Mouse (Mus musculus) R1 (cell line): ENCODE measurements at regions not wholly inside any gene's neighbourhood (a gene's known extent, or its start where the extent isn't known, plus 50 kb on each side); places are given as distances from the start of the nearest gene placed in this dataset.
A peak's percentile ranks its signal among the peaks of the same experiment; 100 is the strongest.

Experiments
- DNase-seq: peaks from one replicate; pipeline ENCODE4 v3.0.0-alpha.2; 2018; ENCODE audit warnings: low read depth, low spot score

DNA sequence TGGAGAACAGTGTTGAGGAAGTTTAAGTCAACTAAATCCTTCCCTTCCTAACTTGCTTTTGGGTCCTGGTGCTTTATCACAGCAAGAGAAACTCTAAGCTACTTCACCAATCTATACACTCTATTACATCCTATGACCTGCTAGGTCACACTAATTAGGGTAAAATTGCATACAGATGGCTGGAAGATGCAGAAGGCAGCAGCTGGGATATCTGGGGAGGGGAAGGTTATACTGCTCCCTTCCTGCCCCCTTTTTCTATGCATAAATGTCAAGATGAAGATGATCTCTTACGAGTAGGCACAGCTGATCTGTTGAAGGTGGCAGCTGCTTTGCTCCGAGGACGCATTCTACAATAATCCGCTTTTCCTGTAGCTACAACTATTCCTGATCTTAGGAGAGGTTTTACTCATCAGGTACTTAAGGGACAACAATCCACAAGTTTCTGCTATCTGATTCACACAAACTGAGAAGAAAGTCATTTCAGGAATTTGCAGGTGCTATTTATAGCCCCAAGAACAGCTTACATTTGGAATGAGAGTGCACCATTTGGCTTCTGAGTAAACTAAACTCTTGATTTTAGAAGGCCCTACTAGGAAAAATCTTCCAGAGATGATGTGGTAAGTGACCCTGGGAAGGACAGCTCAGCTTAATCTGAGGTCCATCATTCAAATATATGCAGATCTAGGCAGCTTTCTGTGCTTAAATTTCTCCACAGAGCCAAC lies 146.3 kb upstream of the Krr1 start:
- DNase-seq: no peak

DNA sequence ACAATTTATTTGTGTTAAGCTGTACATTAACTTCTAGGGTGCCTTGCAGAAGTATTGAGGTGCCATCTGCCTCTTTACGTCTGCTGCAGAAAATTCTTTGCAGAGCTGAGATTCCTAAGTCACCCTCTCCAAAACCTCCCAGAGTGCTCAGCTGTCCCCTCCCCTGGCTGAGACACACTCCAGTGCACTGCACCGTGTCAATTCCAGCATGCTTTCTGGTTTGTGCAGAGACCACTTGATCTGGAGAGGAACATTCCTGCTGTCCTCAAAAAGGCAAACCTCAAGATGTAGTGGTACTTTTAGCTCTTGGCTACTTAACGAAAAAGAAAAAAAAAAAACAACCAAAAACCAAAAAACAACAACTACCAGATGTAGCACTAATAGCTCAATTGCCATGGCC lies 145.2 kb upstream of the Krr1 start:
- DNase-seq: no peak

DNA sequence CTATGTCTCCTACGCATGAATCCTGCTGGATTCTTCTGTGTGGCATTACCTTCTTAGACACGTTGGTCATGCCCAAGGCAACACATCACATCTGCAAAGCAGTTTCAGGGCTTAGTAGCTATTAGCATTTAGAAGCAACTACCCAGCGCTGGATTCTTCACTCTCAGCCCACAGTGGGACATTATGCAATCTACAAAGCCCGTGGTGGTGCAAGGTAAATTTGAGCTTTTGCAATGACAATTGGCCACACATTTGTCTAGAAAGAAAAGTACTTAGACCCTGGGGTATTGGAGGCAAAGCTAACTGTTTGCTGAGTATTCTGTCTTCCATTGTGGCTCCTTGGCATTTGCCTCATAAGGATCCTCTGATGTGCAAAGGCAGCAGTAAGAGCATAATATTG lies 144.5 kb upstream of the Krr1 start:
- no peak for DNase-seq

DNA sequence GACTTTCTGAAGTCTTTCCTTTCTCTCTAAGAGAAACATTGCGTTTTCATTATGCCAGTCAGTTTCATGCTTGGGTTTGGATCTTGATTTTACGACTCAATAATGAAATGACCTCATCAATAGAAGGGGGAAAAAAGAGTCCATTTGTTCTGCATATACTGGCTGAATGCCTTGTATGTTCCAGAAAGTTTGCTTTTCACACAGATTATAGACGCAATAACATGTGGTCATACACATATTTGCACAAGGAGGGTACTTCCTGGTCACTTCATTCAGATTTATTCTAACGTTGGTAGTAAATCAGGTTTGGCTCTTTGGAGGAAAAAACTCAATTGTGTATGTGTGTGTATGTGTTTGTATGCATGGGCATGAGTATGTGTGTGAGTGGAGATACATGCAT lies 143.9 kb upstream of the Krr1 start:
- no peak for DNase-seq

DNA sequence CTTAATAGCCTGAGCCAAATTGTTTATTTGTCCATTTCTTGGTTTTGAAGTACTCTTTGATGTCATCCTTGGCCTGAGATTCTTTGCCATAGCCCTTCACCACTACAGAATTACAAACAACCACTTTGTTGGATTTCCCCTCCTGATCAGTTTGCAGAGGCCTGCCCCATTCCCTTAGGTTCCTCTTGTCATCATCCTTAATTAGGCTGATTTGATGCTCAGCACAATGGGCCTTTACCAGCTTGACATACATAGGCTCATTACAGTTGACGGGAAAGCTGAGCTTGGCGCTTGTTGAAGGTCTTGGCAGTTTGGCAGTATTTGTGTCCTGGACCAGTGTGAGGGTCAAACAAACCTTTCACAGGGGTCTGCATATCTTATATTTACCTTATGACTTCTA lies 143.2 kb upstream of the Krr1 start:
- DNase-seq: no peak

DNA sequence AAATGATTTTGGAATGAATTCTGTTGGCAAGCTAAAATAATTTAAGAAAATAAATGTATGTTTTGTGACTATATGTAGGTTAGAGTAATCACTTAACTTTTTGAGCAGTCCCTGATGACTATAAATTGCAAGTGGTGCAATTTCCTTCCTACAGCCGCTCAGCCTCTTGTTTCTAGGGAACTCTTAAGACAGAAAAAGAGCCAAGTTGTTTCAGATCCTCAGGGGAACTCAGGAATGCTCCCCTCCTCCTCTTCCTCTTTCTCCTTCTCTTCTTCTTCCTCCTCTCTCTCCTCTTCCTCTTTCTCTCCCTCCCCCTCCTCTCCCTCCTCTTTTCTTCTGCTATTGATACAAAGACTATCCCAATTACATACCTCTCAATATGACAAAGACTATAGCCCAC lies 141.4 kb upstream of the Krr1 start:
- DNase-seq: no peak

DNA sequence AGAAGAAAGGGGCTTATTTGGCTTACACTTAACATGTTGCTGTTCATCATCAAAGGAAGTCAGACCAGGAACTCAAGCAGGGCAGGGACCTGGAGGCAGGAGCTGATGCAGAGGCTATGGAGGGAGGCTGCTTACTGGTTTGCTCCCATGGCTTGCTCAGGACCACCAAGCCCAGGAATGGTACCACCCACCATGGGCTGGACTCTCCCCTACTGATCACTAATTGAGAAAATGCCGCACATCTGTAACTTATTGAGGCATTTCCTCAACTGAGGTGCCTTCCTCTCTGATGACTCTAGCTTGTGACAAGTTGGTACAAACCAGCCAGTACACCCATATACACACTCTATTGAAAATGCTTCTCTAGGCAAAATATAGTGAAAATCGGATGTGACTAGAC lies 138.9 kb upstream of the Krr1 start:
- no peak for DNase-seq

DNA sequence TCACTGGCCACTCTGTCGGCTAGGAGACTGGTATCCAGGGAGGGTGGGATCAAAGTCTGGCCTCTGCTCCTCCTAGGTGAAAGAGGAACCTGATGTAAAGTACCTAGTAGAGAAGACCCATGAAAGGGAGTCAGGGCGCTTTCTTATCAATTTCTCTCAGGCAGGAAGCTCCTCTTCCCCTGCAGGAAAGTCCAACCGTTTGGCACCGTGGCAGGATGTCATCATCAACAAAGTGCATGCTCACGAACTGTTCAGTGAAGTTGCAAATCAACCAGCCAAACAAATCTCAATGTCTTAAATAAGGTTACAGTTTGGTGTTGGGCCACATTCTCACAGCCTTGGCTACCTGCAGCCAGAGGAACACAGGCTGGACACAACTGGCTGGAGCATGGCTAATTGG lies 138.2 kb upstream of the Krr1 start:
- no peak for DNase-seq

DNA sequence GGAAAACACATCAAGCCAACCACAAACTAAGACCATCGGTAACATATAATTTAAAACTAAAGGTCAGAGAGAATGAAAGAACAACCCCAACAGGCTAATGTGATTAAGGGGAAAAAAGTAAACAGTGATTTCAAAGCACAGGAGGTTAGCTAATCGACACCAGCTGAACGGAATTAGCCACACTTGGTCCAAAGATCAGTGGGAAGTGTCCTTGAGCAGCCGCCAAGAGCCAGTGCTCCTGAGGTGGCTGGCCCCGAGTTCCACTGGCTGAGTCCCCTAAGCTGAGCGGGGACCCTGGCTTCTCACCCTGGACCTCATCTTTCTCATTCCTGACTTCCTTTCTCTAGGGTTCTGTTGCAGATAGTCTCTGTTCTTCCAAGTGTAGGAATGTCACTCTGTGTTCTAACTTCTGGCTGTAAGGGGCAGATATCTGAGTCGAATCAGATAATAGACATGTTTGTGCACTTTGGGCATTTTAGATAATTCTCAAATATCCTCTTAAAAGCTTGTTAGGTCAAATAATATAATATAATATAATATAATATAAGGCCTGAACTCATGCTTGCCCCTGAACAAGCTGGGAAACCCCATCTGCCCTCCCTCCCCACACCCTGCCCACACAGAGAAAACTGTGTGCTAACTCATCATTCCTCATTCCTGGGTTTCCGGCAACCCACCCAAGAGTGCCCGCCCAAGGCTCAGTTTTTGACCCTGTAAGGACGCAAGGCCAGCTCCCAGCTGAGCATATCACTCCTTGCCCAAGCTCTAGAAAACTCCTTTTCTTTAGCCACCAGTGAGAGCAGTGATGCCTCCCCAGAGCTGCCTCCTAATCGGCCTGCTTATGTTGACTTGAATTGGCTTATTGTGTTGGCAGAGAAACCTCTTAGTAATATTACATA lies 137.3 kb upstream of the Krr1 start:
- no peak for DNase-seq

DNA sequence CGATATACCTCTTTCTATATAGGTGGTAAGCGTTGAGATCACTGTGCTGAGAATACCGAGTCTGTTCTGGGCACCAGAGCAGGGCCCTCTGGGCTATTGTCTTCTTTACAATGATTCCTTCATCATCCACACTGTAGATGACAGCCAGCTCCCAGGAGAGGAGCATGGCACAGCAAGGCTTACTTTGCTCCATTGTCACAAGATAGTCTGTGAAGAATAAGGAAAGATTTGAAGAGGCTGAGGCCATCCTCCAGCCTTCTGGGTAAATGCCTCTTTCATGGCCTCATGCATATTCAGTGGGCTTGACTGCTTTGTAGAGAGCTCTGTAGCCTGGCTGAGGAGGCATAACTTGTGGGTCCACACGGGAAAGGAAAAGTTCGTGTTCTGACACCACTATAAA lies 136.3 kb upstream of the Krr1 start:
- DNase-seq: no peak

DNA sequence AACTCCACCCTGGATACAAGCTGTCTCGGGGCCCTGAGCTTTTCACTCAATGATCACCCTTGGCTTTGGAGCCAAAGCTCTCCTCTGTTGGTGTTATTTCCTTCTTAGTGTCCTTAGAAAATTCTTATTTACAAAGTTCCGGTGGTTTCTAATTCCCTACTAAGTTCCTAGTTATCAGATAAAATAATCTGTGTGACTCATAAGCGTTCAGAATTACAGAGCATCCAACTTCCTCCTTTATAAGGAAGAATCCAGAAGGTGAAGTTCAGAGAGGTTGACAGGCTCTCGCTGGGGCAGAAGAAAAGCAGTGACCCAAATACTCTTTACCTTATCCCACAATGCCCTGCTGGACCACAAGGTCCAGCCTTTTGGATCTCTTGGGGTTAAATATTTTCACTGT lies 135.7 kb upstream of the Krr1 start:
- no peak for DNase-seq

DNA sequence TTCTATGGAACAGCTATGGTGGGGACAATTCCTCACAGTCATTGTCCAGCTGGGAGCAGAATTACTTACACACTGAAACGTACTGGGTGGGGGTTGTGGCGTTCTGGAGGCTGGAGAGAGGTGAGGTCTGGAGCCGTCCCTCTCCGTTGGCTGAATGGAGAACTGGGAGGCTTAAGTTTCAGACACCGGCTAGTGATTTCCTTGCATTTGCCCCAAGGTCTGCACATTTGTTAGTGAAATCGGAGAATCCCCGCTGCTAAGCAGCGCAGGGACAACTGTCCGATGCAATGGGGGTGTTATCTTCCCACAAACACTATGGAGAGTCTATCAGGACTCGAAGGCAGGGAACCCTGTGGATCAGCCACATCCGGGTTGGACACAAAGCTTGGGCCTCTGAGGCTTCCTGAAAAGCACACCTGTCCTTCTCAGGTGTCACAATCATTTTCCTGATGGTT lies 130.1 kb upstream of the Krr1 start:
- peak; percentile 88 for DNase-seq

DNA sequence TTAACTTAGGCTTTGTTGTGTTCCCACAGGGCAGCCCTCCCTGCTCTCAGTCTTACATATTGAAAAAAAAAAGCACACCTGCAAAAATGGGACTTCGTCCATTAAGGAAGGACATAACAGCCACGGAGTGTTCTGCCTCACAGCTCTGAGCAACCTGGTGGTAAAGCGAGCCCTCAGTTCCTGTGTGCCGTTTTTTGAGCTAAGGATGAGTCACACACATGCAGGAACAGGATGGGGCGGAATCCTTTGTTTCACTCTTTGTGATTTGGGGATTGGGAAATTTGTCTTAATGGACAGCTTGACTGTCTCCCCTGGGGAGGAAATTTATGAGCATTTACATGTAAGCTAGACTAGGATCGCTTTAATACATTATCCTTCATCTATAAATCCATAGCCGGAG lies 129.6 kb upstream of the Krr1 start:
- DNase-seq: peak; percentile 80

DNA sequence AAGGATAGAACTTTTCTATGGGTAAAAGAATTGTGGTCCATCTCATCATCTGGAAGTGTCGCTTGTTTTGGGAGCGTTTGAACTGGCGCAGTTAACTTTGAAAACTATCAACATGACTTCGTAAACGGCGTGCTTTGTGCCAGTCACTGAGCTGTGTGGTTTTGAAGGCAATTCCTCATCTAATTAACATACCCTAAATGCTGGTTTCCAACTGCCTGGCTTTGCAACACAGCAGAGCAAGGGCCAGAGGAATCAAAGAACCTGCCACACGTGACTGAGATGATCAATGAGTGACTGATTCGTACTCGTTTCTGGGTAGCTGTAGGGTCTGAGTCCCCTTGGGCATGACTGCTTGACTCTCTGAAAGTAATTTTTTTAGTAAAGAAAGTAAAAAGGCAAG lies 129.2 kb upstream of the Krr1 start:
- peak; percentile 77 for DNase-seq

DNA sequence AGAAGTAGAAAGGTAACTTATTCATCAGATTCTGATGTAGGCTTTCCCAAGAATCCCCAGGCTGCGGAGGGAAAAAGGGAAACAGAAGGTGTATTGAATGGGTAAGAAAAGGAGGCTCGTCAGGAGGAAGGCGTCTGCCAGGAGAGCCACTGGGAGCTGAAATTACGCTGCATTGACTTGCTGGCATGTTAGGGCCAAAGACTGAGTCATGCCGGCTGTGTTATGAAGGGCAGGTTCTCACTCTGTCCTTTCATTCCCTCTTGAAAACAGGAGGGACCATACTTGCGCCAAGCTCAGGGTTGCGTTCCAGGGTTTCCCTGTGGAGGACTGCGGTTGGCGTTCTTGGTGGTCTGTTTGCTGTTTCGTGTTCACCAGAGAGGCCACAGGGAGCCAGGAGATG lies 128.3 kb upstream of the Krr1 start:
- DNase-seq: peak; percentile 46

DNA sequence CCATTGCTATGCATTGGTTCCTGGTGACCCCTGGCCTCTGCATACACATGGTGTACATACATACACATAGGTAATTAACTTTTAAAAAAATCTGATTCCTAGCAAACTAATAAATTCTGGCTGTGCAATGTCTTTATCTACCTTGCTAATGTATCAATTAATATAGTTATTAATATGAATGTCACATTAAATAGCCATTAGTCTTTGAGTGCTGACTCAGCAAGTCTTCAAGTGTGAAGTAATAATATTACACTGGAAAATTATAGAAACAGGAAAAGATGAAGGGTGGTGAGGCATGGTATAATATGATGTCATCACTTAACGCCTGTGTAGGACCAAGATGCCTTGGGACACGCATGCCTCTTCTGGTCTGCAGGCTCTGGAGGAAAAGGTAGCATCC lies 126.5 kb upstream of the Krr1 start:
- no peak for DNase-seq

DNA sequence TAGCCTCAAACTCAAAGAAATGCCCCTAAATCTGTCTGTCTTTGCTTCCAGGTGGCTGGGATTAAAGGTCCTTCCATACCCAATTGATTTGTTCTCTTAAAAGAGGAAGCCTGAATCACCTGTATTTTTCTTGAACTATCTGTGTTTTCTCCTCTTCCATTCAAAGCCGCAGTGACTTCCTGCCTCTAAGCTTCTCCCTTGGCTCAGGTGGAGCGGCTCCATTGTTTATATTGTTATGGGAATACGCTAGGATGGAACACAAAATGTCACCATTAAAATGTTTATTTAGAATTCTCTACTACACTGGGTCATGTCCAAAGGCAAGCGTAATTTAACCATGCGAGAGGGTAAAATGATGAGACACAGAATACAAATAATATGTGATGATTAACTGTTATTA lies 118.2 kb upstream of the Krr1 start:
- peak; percentile 89 for DNase-seq

DNA sequence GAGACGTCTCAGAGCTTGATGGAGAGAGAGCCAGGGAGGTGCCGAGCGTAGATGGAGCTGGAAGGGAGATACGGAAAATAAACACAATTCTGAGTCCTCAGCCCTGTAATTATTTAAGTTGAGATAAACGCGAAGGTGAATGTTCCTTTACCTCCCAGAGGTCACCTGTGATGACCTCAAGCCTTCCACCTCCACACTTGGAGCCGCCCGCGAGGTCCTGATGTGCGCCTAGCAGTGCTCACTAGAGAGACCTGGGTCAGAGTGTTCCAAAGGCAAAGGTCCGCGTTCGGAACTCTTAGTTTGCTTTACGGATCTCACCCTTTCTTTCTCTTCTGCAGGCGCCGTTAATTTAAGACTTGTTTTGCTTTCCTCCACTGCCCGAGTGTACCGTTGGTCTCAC lies 117.0 kb upstream of the Krr1 start:
- DNase-seq: peak; percentile 61

DNA sequence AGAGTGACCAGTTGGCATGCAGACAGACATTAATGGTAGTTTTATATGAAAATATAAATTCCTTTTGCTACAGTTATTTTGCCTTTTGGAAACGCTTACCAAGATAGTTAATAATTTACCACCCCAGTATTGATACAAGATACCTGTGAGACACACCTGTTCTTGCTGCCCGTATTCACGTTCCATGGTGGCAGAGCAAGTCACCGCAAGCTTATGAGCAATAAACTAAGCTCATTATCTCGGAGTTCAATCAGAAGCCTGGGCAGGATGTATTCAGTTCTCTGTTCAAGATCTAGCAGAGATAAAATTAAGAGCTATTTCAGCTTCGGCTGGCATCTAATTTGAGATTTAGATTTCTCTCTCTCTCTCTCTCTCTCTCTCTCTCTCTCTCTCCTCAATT lies 114.1 kb upstream of the Krr1 start:
- no peak for DNase-seq

DNA sequence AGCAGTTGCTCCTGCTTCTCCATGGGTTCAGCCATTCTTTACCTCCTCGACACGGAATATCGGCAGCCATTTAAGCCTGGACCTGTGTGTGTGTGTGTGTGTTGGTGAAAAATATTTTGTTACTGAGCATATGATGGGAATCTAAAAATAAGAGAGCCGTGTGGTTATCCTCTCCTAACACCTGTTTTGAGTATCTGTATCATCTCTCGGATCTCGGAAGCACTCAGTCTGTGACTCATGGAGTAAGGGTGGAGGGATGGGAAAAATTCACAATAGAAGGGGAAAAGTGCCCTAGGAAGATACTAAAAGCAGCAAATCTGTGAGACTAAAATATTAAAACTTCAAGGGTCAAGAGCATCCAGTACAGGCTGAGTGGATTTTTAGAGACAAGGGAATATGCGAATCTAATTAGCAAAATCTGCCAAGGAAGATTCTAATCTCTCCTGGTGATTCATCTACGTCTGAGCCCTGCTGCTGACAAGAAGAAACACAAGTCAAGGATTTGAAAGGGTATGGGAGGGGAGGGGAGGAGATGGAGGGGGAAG lies 107.1 kb upstream of the Krr1 start:
- DNase-seq: peak; percentile 47

DNA sequence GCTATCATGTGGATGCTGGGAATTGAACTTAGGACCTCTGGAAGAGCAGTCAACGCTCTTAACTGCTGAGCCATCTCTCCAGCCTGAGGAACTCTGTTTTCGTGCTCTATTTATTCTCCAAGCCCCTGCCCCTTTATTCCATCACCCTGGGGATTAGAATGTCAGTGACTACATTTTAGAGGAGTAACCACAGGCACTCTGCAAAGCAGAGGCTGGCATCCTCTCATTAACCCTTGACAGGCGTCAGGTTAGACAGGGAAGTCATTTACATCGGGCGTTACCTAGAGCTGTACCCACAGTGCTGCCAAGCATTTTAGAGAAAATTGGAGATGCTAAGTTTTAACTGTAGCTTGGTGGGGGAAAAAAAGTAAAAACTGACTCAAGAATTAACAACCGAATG lies 105.4 kb upstream of the Krr1 start:
- DNase-seq: peak; percentile 74

DNA sequence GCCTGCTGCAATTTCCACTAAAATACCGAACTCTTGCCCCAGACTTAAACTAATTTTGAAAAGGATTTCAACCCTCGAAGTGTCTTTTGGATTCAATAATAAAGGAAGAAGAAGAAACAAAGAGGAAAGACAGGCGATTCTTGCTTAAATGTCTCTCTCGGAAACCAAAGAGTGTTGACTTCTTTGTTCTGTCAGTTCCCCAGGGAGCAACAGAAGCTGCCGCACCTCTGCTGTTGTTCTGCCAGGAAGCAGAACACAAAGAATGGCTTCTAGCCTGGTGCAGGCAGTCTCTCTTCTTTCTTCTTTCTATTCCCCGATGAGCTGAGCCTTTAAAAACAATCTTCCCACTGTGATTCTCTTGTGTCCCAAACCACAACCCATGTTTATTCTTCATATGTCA lies 104.9 kb upstream of the Krr1 start:
- peak; percentile 92 for DNase-seq

DNA sequence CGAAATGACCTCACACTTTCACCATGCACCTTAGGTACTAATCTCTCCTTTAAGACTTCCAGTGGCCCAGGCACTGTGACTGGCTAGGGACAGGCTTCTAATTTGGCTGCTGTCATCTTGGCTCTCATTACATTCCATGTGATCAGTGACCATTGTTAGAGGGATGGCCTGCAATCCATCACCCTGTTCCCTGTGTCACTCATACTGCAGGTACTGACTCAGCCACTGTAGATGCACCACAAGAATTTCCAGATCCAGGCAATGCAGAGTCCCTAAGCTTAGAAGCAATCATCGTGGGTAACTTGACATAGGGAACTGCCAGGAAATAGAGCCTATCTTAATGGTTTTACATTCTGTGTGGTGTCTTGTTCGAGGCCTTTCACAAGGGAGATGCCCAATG lies 92.1 kb upstream of the Krr1 start:
- DNase-seq: no peak
